Mouse (Mus musculus) G1E (cell line): Measurements from ENCODE around the gene Nmnat2.

Experiments used
- CTCF ChIP-seq: IDR thresholded peaks from 2 replicates; pipeline ENCODE4 v1.5.1; 2012; ENCODE audit warnings: low read depth, low read length, inconsistent platforms, mixed read lengths
- GATA1 ChIP-seq: IDR thresholded peaks from 2 replicates; pipeline ENCODE4 v1.6.1; 2012; ENCODE audit warnings: borderline replicate concordance, low read length, inconsistent platforms, mixed read lengths
- POLR2AphosphoS5 ChIP-seq: IDR thresholded peaks from 2 replicates; pipeline ENCODE4 v1.6.1; 2012; ENCODE audit warnings: low read depth, low read length, inconsistent platforms; ENCODE audit not compliant: insufficient replicate concordance
- TAL1 ChIP-seq: conservative IDR thresholded peaks from 2 replicates; pipeline ENCODE4 v1.6.1; 2012; ENCODE audit warnings: low read depth, low read length, inconsistent platforms, mixed read lengths

GRCm38 (mm10) chr1:153019623-153020022 is 64.8 kb downstream of the Nmnat2 start:
- TF ChIP-seq CTCF (no peak), POLR2AphosphoS5 (no peak), GATA1 (no peak), TAL1 (no peak)
